Mouse (Mus musculus) testis, adult 2 months (tissue): ENCODE results near the gene S100a13.

Experiments used
- CTCF ChIP-seq: fragments of 200-500 bp; IDR thresholded peaks from 2 replicates; pipeline ENCODE4 v1.5.1; 2012; ENCODE audit warnings: low read depth, mild to moderate bottlenecking, inconsistent platforms, low read length, moderate library complexity; ENCODE audit not compliant: control insufficient read depth, insufficient read depth, insufficient replicate concordance
- POLR2A ChIP-seq: fragments of 200-500 bp; IDR thresholded peaks from 2 replicates; pipeline ENCODE4 v1.6.1; 2012; ENCODE audit warnings: low read depth, mild to moderate bottlenecking, inconsistent platforms, low read length, moderate library complexity; ENCODE audit not compliant: control insufficient read depth

DNA sequence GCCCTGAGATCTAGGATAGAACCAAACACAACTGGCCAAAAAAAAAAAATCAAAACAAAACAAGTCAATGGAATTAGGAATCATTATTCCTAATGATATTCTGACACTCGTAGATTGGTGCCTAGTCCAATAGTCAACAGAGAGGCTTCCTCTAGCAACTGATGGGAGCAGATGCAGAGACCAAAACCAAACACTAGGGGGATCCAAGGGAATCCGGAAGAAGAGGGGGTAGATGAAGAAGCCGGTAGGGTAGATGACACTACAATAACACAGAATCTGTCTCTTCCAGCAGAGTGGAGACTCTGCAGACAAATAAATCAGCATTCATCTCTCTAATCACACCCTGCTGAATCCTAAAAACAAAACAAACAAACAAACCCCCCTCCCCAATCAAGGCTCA, 42.0 kb upstream of the S100a13 start:
- no peak for TF ChIP-seq CTCF
- no peak for TF ChIP-seq POLR2A
